Mouse (Mus musculus) cerebellum, postnatal 4 days (tissue): ENCODE measurements at regions not wholly inside any gene's neighbourhood (a gene's known extent, or its start where the extent isn't known, plus 50 kb on each side); places are given as distances from the start of the nearest gene placed in this dataset.
A peak's percentile ranks its signal among the peaks of the same experiment; 100 is the strongest.

Experiments used
- DNase-seq, 2 experiments: peaks; one replicate each; pipeline ENCODE4 v3.0.0; 2022; ENCODE audit warnings: low spot score in 2 of 2, mixed read lengths in 1 of 2

DNA sequence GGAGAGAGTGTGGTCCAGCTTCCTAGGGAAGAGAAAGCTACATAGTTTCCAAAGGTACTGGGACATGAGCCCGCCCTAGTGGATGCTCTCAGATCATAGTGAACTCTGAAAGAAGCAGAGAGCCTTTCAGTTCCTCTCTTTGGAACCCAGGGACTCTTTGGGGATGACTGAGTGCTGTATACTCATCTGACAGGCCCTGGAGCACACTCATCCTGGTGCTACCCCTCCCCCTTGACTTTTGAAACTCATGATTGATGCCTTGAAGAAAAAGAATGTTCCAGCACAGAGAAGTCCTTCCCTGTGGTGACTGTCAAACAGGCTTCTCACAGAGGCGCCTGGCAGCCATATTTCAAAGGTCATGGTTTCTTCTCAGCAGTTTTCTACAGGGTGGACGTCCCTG is 254.2 kb upstream of the Eif4g2 start:
- no peak for DNase-seq

DNA sequence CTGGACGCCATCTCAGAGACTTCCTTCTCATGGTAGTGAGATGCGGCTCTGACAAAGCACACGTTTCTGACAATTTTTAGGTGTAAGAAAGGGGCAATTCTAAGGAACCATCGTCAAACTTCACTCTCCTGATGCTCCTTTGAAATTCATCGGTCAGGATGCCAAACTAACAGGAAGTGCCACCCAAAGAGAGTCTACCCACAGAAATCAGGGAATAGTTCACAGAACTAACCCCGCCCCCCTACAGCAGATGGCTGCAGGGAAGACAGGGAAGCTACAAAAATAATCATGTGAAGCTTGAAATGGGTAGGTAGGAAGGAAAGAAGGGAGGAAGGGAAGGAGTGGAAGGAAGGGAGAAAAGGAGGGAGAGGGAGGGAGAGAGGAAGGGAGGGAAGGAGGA is 240.1 kb upstream of the Eif4g2 start:
- no peak for DNase-seq

DNA sequence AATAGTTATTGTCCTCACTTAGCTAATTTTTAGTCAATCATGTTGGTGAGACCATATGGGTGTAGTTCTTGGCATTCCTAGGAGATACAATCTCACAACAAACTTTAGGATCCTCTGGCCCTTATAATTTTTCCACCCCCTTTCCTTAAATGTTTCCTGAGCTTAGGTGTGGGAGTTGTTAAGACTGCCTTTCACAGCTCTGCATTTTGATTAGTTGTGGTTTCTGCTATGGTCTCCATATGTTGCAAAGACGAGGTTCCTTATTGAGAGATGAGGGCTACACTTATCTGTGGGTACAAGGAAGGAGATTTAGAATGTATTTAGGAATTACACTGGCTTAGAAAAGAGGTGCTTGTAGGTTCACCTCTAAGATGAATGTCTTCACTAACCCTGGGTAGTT is 237.1 kb upstream of the Eif4g2 start:
- DNase-seq: no peak

DNA sequence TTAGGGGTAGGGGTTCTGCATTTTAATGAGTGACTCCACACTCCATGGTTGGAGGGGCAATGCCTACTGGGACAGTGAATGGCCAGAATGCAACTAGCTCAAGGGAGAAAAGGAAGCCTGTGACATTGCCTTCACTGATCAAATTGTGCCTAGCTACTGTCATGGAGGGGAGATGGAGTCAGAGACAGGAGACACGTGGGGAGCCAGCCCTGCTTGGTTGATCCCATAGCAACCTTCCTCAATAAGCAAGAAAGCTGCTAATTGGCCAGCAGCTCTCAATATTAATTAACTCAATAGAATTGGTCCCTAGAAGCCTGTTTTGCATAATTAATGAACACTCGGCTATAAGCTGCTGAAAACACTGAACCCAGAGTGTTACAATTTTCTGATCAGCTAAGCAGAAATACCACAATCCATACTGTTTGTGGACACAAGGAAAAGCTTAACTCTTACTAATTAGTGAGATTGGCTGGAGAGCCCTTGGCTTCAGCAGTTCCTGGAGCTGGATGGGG is 233.7 kb upstream of the Eif4g2 start:
- DNase-seq: no peak

DNA sequence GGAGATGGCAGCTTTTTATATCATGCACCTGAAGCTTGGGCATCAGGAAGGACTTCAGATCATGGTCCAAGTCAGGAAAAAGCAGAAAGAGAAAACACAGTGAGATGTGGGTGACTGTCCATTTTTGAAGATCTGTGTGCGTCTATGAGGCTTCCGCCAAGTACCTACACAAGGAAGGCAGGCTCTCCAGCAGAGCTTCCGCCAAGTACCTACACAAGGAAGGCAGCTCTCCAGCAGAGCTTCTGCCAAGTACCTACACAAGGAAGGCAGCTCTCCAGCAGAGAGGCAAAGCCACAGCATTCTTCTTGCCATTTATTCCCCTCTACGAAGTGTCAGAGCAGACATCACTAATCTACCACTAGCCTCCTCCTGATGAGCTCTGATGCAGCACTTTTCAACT is 231.1 kb upstream of the Eif4g2 start:
- no peak for DNase-seq

DNA sequence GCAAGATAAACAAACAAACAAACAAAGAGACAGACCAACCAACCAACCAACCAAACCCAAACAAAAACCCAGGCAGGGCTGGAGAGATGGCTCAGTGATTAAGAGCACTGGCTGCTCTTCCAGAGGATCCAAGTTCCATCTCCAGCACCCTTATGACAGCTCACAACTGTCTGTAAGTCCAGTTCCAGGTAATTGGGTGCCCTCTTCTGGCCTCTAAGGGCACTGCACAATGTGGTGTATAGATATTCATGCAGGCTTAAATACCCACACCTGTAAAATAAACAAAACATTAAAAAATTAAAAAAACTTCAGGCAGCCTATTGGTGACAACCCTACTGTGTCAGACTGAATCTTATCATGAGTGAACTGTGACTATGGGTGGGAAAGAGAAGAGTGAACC is 222.4 kb upstream of the Eif4g2 start:
- DNase-seq: no peak

DNA sequence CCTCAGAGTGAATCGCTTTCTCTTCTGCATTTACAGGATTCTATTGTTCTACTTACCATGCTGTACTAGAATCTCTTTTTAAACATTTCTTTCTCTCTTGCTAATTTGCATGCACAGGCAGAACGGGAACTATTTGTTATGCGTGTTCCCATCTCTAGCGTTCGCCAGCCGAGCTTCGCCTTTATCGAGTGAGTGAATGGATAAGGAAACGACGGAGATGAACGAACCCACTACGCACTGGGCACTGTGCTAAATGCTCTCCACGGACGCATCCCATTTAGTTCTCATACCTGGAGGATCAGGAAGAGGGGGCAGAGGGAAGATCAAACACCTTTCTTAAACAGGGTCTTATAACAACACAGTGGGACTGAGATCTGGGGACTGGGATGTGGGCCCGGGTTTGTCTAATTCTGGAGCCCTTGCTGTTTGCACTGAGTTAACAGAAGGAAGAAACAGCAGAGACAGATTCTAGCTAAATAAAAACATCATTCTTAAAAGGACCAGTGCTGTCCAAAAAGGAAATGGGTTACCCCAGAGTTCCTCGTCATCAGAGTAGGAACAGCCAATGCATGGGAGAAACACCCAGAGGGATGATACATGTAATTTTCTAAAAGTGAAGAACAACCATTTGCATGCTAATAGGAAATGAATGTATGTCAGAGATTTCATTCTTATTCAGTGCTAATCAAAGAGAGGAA is 219.1 kb upstream of the Eif4g2 start:
- DNase-seq: no peak

DNA sequence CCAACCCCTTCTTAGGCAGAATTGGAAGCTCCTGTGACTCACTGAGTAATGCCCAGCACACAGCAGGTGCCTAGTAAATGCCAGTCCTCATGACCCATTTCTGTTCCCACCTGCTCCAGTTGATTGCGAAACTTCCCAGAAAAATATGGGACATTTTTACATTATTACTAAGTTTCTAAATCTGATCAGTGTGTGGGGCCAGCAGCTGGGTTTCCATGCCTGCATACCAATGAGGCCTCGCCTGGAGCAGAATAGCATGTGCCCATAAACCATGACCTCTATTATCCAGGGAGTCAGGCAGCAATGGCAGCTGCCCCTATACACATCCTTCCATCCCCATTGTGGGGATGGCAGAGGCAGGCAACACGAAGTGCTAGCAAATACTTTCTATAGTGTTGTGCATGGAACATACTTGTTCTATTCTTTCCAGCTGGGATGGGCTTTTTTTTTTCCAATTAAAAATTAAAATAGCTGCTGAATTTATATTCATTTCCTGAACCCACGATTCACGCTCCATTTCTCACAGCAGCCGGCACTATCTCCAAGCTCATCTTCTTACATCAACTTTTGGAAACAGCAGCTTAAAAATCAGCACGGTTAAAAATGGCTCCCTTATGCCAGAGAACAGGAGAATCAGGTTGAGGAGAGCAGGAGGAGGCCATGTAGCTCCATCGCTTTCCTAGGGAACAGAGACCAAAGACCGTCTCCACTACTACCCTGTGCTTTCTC is 214.5 kb upstream of the Eif4g2 start:
- DNase-seq: no peak

DNA sequence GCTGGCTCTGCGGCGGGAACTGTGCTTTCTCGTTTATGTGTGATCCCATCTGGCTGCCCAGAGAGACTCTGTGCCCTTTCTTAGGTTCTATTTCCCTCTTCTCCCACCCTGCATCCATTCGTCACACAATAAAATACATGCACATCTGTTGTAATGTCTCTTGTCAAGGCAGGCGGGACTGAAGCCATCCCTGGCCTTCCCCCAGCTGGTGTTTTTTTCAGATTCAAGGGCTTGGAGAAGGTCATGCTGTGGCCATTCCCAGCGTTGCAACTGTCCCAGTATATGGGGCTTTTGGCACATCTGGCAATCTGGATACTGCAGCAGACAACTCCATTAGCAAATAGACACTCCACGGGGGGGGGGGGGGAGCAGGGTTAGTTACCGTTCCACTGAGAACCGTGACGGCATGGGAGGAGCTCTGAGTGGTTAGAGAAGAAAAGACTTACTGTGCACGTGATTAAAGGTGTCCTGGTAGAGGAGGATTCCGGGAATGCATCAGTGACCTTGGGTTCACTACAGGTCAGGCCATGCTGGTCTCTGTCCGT is 200.7 kb upstream of the Eif4g2 start:
- DNase-seq: no peak

DNA sequence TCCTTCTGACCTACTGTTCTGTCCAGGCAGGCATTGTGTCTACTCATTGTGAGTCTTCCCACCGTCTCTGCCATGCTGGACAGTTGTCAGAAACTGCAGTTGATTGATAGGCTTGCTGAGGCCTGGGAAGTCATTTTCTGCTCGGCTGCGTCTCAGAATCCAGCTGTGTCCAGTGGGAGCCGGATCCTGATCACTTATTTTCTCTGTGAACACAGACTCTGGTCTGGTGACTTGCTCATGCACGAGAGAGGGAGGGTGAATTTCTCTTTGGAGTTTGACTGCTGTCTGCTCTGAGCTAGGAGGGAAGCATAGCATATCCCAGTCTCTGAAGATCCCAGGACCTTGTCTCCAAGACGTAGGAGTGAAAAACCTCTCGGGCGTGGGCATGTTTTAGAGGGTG is 199.5 kb upstream of the Eif4g2 start:
- no peak for DNase-seq

DNA sequence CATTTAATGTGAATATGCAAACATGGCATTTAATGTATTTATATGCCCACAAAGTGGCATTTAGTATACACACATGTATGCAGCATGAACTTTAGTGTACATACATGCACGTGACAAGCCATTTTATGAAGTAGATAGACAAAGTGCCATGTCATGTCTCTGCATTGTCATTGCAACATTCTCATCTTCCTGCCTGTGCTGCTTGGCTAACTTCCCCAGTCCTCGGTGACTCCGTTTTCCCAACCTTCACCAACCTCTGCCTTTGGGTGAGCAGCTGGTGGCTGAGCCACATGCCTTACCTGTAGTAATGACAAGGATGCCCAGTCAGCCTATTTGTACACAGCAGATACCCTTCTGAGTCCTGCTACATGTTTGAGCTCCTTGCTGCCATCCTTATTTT is 194.9 kb upstream of the Eif4g2 start:
- DNase-seq: no peak

DNA sequence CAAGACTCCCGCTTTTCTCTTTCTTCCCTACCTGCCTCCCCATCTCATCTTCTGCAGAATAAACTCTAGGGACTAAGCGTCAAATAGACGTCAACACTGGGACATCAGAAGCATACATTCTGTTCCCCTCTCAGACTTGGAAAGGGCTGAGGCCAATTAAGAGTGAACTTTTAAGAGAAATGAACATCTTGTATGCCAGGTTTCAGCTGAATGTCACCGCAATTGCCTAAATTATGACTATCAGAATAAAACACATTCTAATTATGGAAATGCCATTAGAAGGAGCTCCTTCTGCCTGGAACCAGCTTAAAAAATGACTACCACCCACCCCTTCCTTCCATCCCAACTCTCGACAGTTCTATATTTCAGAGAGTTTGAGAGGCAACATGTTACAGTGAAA is 191.0 kb upstream of the Eif4g2 start:
- DNase-seq: no peak

DNA sequence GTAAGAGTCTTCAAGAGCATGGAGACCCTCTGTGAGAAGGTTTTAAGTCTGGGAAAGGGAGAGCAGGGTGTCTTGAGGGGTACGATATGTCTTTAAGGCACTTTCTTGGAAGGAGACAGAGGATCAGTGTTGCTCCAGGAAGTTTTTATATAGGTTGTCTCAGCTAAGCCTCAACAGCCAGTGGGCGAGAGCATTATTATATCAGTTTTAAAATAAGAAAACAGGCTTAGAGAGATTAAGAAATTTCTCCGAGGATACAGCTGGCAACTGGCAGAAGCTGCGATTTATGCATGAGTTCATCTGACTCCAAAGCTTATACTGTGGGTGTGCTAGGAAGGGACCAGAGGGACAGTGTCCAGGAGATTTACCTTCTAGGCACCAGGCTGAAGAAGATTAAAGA is 188.0 kb upstream of the Eif4g2 start:
- no peak for DNase-seq

DNA sequence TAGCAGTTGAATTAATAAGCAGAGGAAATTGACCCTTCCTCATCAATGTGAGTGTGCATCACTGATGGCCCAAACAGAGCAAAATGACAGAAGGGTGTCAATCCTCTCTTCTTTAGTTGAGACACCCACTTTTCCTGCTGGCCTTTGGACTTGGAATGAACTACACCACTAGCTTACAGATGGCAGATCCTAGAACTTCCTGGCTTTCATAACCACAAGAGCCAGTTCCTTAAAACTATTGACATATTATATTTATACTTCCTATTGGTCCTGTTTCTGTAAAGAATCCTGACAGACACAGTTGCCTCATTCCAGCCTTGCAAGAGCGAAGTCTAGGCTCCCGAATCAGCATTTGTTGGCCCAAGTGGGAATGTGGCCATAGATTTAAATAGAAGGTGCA is 185.4 kb upstream of the Eif4g2 start:
- DNase-seq: no peak

DNA sequence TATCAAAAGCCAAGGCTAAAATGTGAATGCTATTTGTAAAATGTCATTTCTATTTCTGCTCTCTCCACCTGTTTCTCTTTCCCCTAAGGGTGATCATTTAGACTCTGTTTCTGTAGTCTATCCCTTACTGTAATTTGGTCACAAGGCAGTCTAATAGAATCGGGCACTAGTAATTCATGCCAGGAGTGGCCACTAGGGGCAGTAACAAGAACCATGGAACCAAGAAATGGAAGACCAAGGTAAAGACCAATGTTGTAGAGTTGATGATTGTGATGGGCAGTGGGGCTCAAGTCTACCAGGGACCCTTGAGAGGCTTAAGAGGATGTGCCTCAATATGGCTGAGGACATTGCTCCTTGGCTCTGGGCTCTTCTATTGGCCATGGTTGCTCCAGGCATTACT is 180.5 kb upstream of the Eif4g2 start:
- no peak for DNase-seq

DNA sequence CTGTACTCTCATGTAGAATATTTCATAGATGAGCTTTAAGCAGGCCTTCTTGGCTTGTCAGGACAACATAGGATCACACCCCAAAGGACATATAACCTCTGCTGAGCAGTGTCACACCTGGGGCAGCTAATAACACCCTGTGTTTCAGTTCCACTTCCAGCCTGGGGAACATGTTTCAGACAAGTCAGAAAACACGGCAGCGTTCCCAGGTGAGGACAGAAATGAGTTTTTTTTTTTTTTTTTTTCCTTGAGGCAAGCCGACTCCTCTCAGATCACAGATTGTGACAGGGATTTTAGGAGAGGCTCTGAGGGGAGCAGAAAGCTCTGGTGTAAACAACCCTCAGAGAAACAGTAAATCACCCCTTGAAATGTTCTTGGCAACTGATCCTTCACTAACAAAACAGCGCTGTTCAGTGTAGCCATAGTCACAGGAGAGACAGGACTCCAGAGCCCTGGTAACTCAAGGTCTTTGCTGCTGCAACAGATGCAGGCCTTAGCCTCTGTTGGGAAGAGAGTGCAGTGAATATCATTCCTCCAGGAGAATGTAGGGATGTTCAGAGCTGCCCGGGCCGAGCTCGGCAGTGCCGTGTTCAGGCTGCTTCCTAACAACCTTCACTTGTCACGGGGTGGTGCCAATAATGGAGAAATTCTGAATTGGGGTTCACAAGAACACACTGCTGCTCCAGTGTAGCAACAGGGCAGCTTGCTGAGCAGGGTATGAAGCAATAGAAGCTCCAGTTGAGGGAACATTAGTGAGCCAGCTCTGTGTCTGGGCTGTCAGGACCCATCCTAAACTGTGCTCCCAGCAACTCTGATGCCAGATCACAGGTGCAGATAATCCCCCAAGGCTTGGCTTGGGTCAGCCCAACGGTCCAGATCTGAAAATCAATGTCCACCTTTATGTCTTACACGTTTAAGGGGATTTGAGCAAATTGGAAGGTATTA is 177.1 kb upstream of the Eif4g2 start:
- no peak for DNase-seq

DNA sequence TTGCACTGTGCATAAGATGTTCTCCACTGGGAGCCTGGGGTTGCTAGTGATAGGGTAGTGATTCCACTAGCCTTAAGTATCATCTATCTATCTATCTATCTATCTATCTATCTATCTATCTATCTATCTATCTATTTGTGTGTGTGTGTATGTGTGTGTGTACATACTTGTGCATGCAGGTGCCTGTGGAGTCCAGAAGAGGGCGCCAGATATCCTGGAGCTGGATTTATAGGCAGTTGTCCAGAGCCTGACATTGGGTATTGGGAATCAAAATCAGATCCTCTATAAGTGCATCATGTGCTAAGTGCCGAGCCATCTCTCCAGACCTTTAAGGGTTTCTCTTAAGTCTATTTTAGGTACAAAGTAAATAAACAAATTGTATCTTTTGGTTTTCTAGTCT is 175.0 kb upstream of the Eif4g2 start:
- no peak for DNase-seq

DNA sequence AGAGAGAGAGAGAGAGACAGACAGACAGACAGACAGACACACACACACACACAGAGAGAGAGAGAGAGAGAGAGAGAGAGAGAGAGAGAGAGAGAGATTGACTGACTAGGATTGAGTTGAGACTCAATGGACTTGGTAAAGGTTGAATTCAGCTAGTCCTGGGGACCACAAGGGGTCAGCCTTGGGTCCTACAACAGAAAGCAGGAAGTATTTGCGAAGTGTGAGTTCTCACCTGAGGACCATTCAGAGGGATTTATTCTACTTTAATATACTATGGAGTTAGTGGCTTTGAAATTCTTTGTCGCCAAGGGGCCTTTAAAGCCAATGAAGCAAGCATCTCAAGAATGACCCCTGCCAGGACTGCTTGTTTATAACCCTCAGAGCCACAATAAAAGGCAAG is 173.4 kb upstream of the Eif4g2 start:
- DNase-seq: no peak

DNA sequence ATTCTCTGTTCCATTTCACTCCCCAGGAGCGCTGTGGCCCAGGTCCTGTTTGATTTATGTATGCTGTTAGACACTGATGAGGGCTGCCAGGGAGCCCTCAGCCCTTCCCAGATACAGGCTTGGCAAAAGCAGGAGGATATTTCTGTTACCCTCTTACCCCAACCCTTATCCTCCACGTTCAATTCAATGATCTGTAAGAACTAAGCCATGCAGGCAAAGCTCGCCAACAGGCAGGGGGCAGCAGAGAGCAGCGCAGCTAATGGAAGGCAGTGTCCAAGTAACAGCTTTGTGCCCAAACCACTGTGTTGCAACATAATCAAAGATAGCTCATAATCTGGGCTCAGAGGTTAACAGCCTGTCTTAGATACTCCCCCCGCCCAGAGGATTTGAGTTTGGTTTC is 166.8 kb upstream of the Eif4g2 start:
- DNase-seq: peak; percentile 71 to 85

DNA sequence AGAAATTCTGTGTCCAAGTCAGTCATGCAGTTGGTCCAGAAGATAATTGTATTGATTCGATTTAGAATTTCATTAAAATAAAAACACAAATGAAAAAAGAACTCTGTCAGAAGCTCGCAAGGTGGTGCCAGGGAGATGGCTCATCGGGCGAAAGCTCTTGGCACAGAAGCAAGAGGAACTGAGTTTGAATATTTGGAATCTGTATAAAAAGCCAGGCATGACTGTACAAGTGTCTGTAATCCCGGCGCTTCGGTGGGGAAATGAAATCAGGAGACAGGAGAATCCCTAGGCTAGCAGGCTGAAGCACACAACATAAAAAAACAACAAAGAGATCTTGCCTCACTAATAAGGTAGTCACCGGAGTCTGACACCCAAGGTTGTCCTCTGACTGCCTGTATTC is 162.7 kb upstream of the Eif4g2 start:
- no peak for DNase-seq

DNA sequence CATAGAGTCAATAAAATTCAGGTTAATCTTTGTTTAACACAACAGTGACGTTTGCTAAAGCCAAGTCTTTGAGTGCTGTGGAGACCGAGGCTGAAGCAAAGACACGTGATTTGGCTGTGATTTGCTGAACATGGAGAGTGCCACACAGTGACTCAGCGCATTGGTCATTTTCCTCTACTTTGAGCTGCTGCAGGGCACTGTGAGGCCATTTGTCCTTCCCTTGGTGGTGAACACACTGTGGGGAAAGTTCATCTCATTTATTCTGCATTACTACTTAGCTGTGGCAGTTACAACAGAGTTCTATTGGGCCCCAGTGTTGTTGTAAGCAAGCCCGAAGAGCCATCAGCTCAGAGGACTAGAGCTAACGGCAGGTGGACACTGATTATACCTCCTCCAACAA is 162.2 kb upstream of the Eif4g2 start:
- DNase-seq: no peak

DNA sequence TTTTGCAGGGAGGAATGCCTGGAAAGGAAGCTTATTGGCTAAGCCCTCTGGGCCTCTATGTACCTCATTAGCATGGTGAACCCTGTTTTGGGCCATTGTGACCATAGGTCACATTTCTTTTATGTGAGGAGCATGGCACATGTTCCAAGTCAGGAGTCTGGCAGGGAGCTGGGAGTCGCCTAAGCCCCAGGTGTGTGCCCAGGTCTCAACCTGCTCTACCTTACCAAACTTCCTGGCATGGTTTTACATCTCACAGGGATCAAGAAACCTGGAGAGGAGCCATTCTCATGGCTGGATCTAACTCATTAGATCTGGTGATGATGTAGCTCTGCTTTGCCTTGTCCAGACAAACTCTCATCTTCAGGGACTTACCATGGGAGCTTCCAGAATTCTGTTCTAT is 161.0 kb upstream of the Eif4g2 start:
- no peak for DNase-seq
